Mouse (Mus musculus): Measurements from ENCODE around the gene Gm12695.

GRCm38 (mm10) chr4:96718977-96719966, 65.7 kb downstream of the Gm12695 start:
- TF ChIP-seq CTCF (IDR thresholded peaks at IDR 0.05; ENCODE audit: low read depth, low read length) (no peak), POLR2A (IDR thresholded peaks at IDR 0.05; ENCODE audit: extremely low read depth, insufficient read depth, low read length) (no peak)
